ENCODE assay signal across 25 mouse cellular contexts in the genomic region with DNA sequence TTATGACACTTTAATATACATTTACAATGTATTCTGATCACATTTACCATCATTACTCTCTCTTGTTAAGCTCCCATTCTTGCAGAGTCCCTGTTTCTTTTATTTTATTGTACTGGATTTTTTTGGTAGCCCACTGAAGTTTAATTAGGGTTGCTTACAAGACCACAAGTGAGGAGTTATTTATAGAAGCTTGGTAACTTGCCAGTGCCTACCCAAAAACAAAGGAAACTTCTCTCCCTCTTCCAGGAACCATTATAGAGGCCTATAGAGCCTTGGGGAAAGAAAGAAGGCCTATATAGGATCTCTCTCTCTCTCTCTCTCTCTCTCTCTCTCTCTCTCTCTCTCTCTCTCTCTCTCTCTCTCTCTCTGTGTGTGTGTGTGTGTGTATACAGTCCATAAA.
"Had no signal": no experiment of that assay in that cellular context is flagged by ENCODE, and none has a peak within 500 bp of the region (broad histone marks: within the 10 kb centered on the region; RNA-seq: fewer than 3 reads in every experiment).

No protein-coding gene starts in this region.

- H3K9me3 ChIP-seq: heart, embryonic 13.5 days; heart, embryonic 15.5 days; hindbrain, embryonic 13.5 days; kidney, embryonic 15.5 days; limb, embryonic 12.5 days; limb, embryonic 15.5 days; liver, embryonic 12.5 days had no signal

- H3K9ac ChIP-seq: heart, embryonic 13.5 days; heart, embryonic 15.5 days; hindbrain, embryonic 13.5 days; kidney, embryonic 15.5 days; limb, embryonic 12.5 days; limb, embryonic 15.5 days; liver, embryonic 12.5 days; liver, embryonic 14.5 days had no signal

- H3K4me3 ChIP-seq: heart, embryonic 13.5 days; heart, embryonic 15.5 days; hindbrain, embryonic 13.5 days; kidney, embryonic 15.5 days; limb, embryonic 12.5 days; limb, embryonic 15.5 days; liver, embryonic 12.5 days had no signal

- H3K27ac ChIP-seq: heart, embryonic 13.5 days; heart, embryonic 15.5 days; hindbrain, embryonic 13.5 days; kidney, embryonic 15.5 days; kidney, postnatal 0 days; limb, embryonic 12.5 days; limb, embryonic 15.5 days; liver, embryonic 12.5 days; liver, embryonic 14.5 days had no signal

- H3K4me2 ChIP-seq: heart, embryonic 11.5 days; heart, embryonic 13.5 days; heart, embryonic 15.5 days; hindbrain, embryonic 13.5 days; kidney, embryonic 15.5 days; limb, embryonic 12.5 days; limb, embryonic 15.5 days; liver, embryonic 12.5 days had no signal

- DNase-seq: gastrocnemius, postnatal 14 days; gastrocnemius, postnatal 36 days; heart, adult 18-20 months; heart, postnatal 14 days; heart, postnatal 36 days; kidney, adult 11 months; kidney, adult 2 months; kidney, adult 9 months; kidney, postnatal 14 days; kidney, postnatal 36 days; layer of hippocampus, adult 9-11 months; layer of hippocampus, postnatal 36 days; left cerebral cortex, postnatal 4 days had no signal

- ATAC-seq: hindbrain, embryonic 16.5 days; intestine, embryonic 16.5 days; liver, embryonic 12.5 days had no signal

- H3K4me1 ChIP-seq: kidney, embryonic 15.5 days; limb, embryonic 15.5 days; liver, embryonic 12.5 days had no signal

- H3K36me3 ChIP-seq: heart, embryonic 13.5 days; heart, embryonic 15.5 days; hindbrain, embryonic 13.5 days; kidney, embryonic 15.5 days; limb, embryonic 12.5 days; limb, embryonic 15.5 days; liver, embryonic 12.5 days had no signal

- H3K27me3 ChIP-seq: heart, embryonic 13.5 days; heart, embryonic 15.5 days; hindbrain, embryonic 13.5 days; kidney, embryonic 15.5 days; limb, embryonic 12.5 days; liver, embryonic 12.5 days had no signal
